ENCODE assay signal across 8 mouse cellular contexts in genomic region chrX:64276290-64277125, GRCm38 (mm10). TPM values are rescaled to one million over a fixed set of nuclear protein-coding genes. Genes with fewer than 3 reads are reported as not detected.
DNase-seq lines count a peak whose midpoint lies in the region; ATAC-seq and TF ChIP-seq lines count a peak whose summit lies in the region.
"Had no signal": no experiment of that assay in that cellular context is flagged by ENCODE, and none has a peak within 500 bp of the region (broad histone marks: within the 10 kb centered on the region; RNA-seq: fewer than 3 reads in every experiment).

Slitrk4 (minus strand) TSS chrX:64276996.

- 7% methylated on average over 51 of the region's 54 CpGs for WGBS in heart, embryonic 12.5 days
- 21% methylated on average over 41 of the region's 54 CpGs for WGBS in midbrain, postnatal 0 days

- peak; percentile 36; the same call in 1 of the 2 replicates for TF ChIP-seq POLR2A in brain, embryonic 14.5 days (IDR thresholded peaks at IDR 0.05; ENCODE audit: borderline replicate concordance, extremely low read depth, insufficient read depth, insufficient read length, poor library complexity, severe bottlenecking)

- TF ChIP-seq CTCF in brain, embryonic 14.5 days (IDR thresholded peaks at IDR 0.05; ENCODE audit: borderline replicate concordance, extremely low read depth, insufficient read depth, insufficient read length), result no peak
- no peak for TF ChIP-seq CTCF in midbrain, postnatal 0 days (IDR thresholded peaks at IDR 0.05)

- H3K4me3 ChIP-seq in heart, embryonic 12.5 days, result peak within 1 kb of the TSS; percentile 65
- peak within 1 kb of the TSS; percentile 41 for H3K4me3 ChIP-seq in midbrain, postnatal 0 days (ENCODE audit: low read depth, low read length)

- DNase-seq in brain, embryonic 14.5 days (ENCODE audit: low read depth), result peak; percentile 82
- peak; percentile 74 to 82 for DNase-seq in cerebellum, postnatal 25 days
- DNase-seq in left cerebral cortex, adult 11 months (ENCODE audit: low spot score), result peak; percentile 15
- DNase-seq in midbrain, postnatal 0 days (ENCODE audit: low spot score), result peak; percentile 61
- DNase-seq in urinary bladder, postnatal 14 days (ENCODE audit: low spot score), result no peak
- no peak for DNase-seq in kidney, adult 9 months

- ATAC-seq in heart, embryonic 12.5 days (ENCODE audit: insufficient number of reproducible peaks, low FRiP score), result peak; percentile 29; the same call in 1 of the 2 replicates
- ATAC-seq in midbrain, postnatal 0 days (ENCODE audit: low FRiP score), result peak; percentile 74

- H3K4me2 ChIP-seq in heart, embryonic 12.5 days, result peak within 1 kb of the TSS; percentile 68
- H3K4me2 ChIP-seq in midbrain, postnatal 0 days (ENCODE audit: low read depth, low read length, poor library complexity, severe bottlenecking), result peak within 1 kb of the TSS; percentile 46

- H3K9ac ChIP-seq in heart, embryonic 12.5 days, result peak within 1 kb of the TSS; percentile 53
- H3K9ac ChIP-seq in midbrain, postnatal 0 days (replicated peaks; ENCODE audit: low read length, poor library complexity, severe bottlenecking), result peak within 1 kb of the TSS; percentile 57

- 0 out of 2 replicates have a peak, but pooled peaks cover 5% of the 10 kb centered on the region for H3K27me3 ChIP-seq in heart, embryonic 12.5 days (replicated peaks)
- H3K27me3 ChIP-seq in midbrain, postnatal 0 days (ENCODE audit: insufficient read depth, low read length), result no peaks in the 10 kb centered on the region

- no peaks in the 10 kb centered on the region for H3K4me1 ChIP-seq in heart, embryonic 12.5 days (replicated peaks)
- no peaks in the 10 kb centered on the region for H3K4me1 ChIP-seq in midbrain, postnatal 0 days (ENCODE audit: insufficient read depth, low read length)

- H3K36me3 ChIP-seq in heart, embryonic 12.5 days, result no peaks in the 10 kb centered on the region
- no peaks in the 10 kb centered on the region for H3K36me3 ChIP-seq in midbrain, postnatal 0 days (ENCODE audit: insufficient read depth, low read length)

- no peaks in the 10 kb centered on the region for H3K9me3 ChIP-seq in heart, embryonic 12.5 days (replicated peaks)
- H3K9me3 ChIP-seq in midbrain, postnatal 0 days (ENCODE audit: low read length), result no peaks in the 10 kb centered on the region

- peak within 1 kb of the TSS; percentile 44; the same call in 1 of the 2 replicates for H3K27ac ChIP-seq in heart, embryonic 12.5 days (ENCODE audit: poor library complexity, severe bottlenecking)
- peak within 1 kb of the TSS; percentile 72 for H3K27ac ChIP-seq in midbrain, postnatal 0 days (ENCODE audit: low read depth, low read length)

RNA-seq across cellular contexts. Expression of gene Slitrk4, which starts in this region (rescaled TPM):
- polyA plus RNA-seq in brain, embryonic 14.5 days (2012; rRNA removed), result 1.9 and 3.3 TPM in 2 replicates
- polyA plus RNA-seq in heart, embryonic 12.5 days (2016; fragmentation: Nextera tagmentation; extraction: Ambion mirVana), result 13.0 and 15.1 TPM in 2 replicates
- 23.5 and 27.8 TPM in 2 replicates for total RNA-seq in midbrain, postnatal 0 days (2014; rRNA removed)
- 23.5 and 24.6 TPM in 2 replicates for polyA plus RNA-seq in midbrain, postnatal 0 days (2015; fragmentation: Nextera tagmentation; extraction: Ambion mirVana)
- polyA plus RNA-seq: small intestine, adult 2 months had no signal

Comparison
In these comparisons a context has a peak if more than half of its experiments do, and no peak if none do; other contexts are left out.
1. DNase-seq: peak in brain, embryonic 14.5 days (single experiment), cerebellum, postnatal 25 days (2 of 2), left cerebral cortex, adult 11 months (single experiment) and midbrain, postnatal 0 days (single experiment); none in urinary bladder, postnatal 14 days (single experiment) and kidney, adult 9 months (single experiment).